Mouse (Mus musculus) heart, embryonic 15.5 days (tissue): ENCODE data around the gene Islr. TPM values are rescaled to one million over a fixed set of nuclear protein-coding genes. Genes with fewer than 3 reads are reported as not detected.

Experiments used
- ATAC-seq: fragments of 200-750 bp; cut with Nextera tagmentation; replicated peaks from 2 replicates; pipeline ENCODE4 v1.8.0; 2017; ENCODE audit warnings: low read depth, moderate TSS enrichment; ENCODE audit not compliant: insufficient number of reproducible peaks, insufficient read depth, low FRiP score
- H3K27ac ChIP-seq: fragments of 300-500 bp; sonication (generic); 2 replicates; pipeline ENCODE4 v1.5.1; 2015; ENCODE audit warnings: mild to moderate bottlenecking, inconsistent platforms
- H3K27me3 ChIP-seq: fragments of 300-500 bp; sonication (generic); 2 replicates; pipeline ENCODE4 v1.6.1; 2015; ENCODE audit warnings: inconsistent platforms
- H3K36me3 ChIP-seq: fragments of 300-500 bp; sonication (generic); 2 replicates; pipeline ENCODE4 v1.6.1; 2015; ENCODE audit warnings: mild to moderate bottlenecking, inconsistent platforms
- H3K4me1 ChIP-seq: fragments of 300-500 bp; sonication (generic); replicated peaks from 2 replicates; pipeline ENCODE4 v1.6.1; 2015; ENCODE audit warnings: inconsistent platforms
- H3K4me2 ChIP-seq: fragments of 300-500 bp; sonication (generic); 2 replicates; pipeline ENCODE4 v1.6.1; 2015; ENCODE audit warnings: inconsistent platforms, mild to moderate bottlenecking, moderate library complexity
- H3K4me3 ChIP-seq: fragments of 300-500 bp; sonication (generic); 2 replicates; pipeline ENCODE4 v1.5.1; 2015; ENCODE audit warnings: mild to moderate bottlenecking, inconsistent platforms
- H3K9ac ChIP-seq: fragments of 300-500 bp; sonication (generic); 2 replicates; pipeline ENCODE4 v1.6.1; 2015; ENCODE audit warnings: mild to moderate bottlenecking, inconsistent platforms
- H3K9me3 ChIP-seq: fragments of 300-500 bp; sonication (generic); replicated peaks from 2 replicates; pipeline ENCODE4 v1.6.1; 2016; ENCODE audit warnings: inconsistent platforms
- WGBS: fragments of 180-500 bp; shearing (Covaris S2); methylation state at CpG from one replicate; pipeline ENCODE4 v1.1.7; 2015; ENCODE audit warnings: mixed read lengths; 5-methylcytosine and 5-hydroxymethylcytosine counted together
- polyA plus RNA-seq: library from polyadenylated mRNA; unstranded; fragments of >200 nt; fragmentation: Nextera tagmentation; extraction: Ambion mirVana; gene quantifications from 2 replicates; pipeline ENCODE4 v1.2.1, GENCODE M21; 2015

Gene Islr
- polyA plus RNA-seq, 1 experiment from 2014 or later, result 28.4 TPM

GRCm38 (mm10) chr9:58159855-58160254, 44.3 kb downstream of the Islr start:
- Histone ChIP-seq H3K9ac (no peak overlapping the region), H3K4me1 (peaks cover 32% of the 10 kb centered on the region)

GRCm38 (mm10) chr9:58158541-58159311, 45.4 kb downstream of the Islr start:
- Histone ChIP-seq H3K4me2 (peak overlapping the region; percentile 52), H3K4me3 (peak overlapping the region; percentile 27; the same call in 1 of the 2 replicates), H3K9me3 (no peaks in the 10 kb centered on the region), H3K36me3 (no peaks in the 10 kb centered on the region), H3K4me1 (peaks cover 35% of the 10 kb centered on the region), H3K27me3 (no peaks in the 10 kb centered on the region), H3K9ac (no peak overlapping the region), H3K27ac (peak overlapping the region; percentile 84)
- WGBS, result 25% methylated on average over 7 of the region's 7 CpGs
- ATAC-seq, result peak; percentile 60

More at GRCm38 (mm10) chr9:58159855-58160254, 44.3 kb downstream of the Islr start:
- H3K9me3 ChIP-seq, result no peaks in the 10 kb centered on the region
- no peak overlapping the region for H3K4me3 ChIP-seq
- no peak overlapping the region for H3K4me2 ChIP-seq
- peak overlapping the region; percentile 84 for H3K27ac ChIP-seq
- 18% methylated on average over 4 of the region's 4 CpGs for WGBS
- no peaks in the 10 kb centered on the region for H3K36me3 ChIP-seq
- H3K27me3 ChIP-seq, result no peaks in the 10 kb centered on the region
- ATAC-seq, result 0 out of 2 replicates have a peak, but pooled peaks have one; percentile 37

GRCm38 (mm10) chr9:58157838-58158237, 46.3 kb downstream of the Islr start:
- 76% methylated on average over 13 of the region's 13 CpGs for WGBS
- no peak for ATAC-seq
- no peaks in the 10 kb centered on the region for H3K36me3 ChIP-seq
- peak overlapping the region; percentile 52 for H3K4me2 ChIP-seq
- no peaks in the 10 kb centered on the region for H3K27me3 ChIP-seq
- no peaks in the 10 kb centered on the region for H3K9me3 ChIP-seq
- H3K4me3 ChIP-seq, result peak overlapping the region; percentile 27
- peaks cover 35% of the 10 kb centered on the region for H3K4me1 ChIP-seq
- peak overlapping the region; percentile 84 for H3K27ac ChIP-seq
- H3K9ac ChIP-seq, result 0 out of 2 replicates have a peak overlapping the region, but pooled peaks have one; percentile 11

GRCm38 (mm10) chr9:58156819-58157560, 47.1 kb downstream of the Islr start:
- 87% methylated on average over 22 of the region's 22 CpGs for WGBS

GRCm38 (mm10) chr9:58155366-58155765, 48.7 kb downstream of the Islr start:
- peaks cover 33% of the 10 kb centered on the region for H3K4me1 ChIP-seq
- H3K4me2 ChIP-seq, result no peak overlapping the region
- H3K9ac ChIP-seq, result no peak overlapping the region
- WGBS, result 30% methylated on average over 3 of the region's 3 CpGs
- no peak overlapping the region for H3K4me3 ChIP-seq
- peak; percentile 20; the same call in 1 of the 2 replicates for ATAC-seq
- H3K27me3 ChIP-seq, result no peaks in the 10 kb centered on the region
- no peaks in the 10 kb centered on the region for H3K36me3 ChIP-seq
- H3K9me3 ChIP-seq, result no peaks in the 10 kb centered on the region
- H3K27ac ChIP-seq, result no peak overlapping the region

More at GRCm38 (mm10) chr9:58156819-58157560, 47.1 kb downstream of the Islr start:
- H3K36me3 ChIP-seq, result no peaks in the 10 kb centered on the region
- H3K27me3 ChIP-seq, result no peaks in the 10 kb centered on the region
- H3K4me1 ChIP-seq, result peaks cover 35% of the 10 kb centered on the region
- no peaks in the 10 kb centered on the region for H3K9me3 ChIP-seq
- ATAC-seq, result no peak
- no peak overlapping the region for H3K4me3 ChIP-seq
- H3K4me2 ChIP-seq, result peak overlapping the region; percentile 52; the same call in 1 of the 2 replicates
- H3K9ac ChIP-seq, result no peak overlapping the region
- H3K27ac ChIP-seq, result no peak overlapping the region

GRCm38 (mm10) chr9:58153095-58153494, 51.0 kb downstream of the Islr start:
- Histone ChIP-seq H3K4me3 (no peak overlapping the region), H3K4me2 (no peak overlapping the region), H3K9me3 (no peaks in the 10 kb centered on the region), H3K27ac (peak overlapping the region; percentile 53), H3K9ac (no peak overlapping the region), H3K27me3 (no peaks in the 10 kb centered on the region; the same call in 1 of the 2 replicates), H3K4me1 (peaks cover 15% of the 10 kb centered on the region), H3K36me3 (no peaks in the 10 kb centered on the region)
- ATAC-seq, result no peak; the same call in 1 of the 2 replicates
- WGBS, result 71% methylated on average over 3 of the region's 3 CpGs

GRCm38 (mm10) chr9:58150733-58151361, 53.3 kb downstream of the Islr start:
- Histone ChIP-seq H3K27me3 (peaks cover 8% of the 10 kb centered on the region; the same call in 1 of the 2 replicates), H3K9ac (no peak overlapping the region), H3K4me2 (no peak overlapping the region), H3K4me3 (no peak overlapping the region), H3K27ac (no peak overlapping the region), H3K9me3 (no peaks in the 10 kb centered on the region), H3K36me3 (no peaks in the 10 kb centered on the region), H3K4me1 (peaks cover 13% of the 10 kb centered on the region)
- 74% methylated on average over 4 of the region's 4 CpGs for WGBS
- no peak for ATAC-seq

GRCm38 (mm10) chr9:58148806-58149205, 55.3 kb downstream of the Islr start:
- ATAC-seq, result no peak
- 44% methylated on average over 2 of the region's 2 CpGs for WGBS
- H3K4me2 ChIP-seq, result no peak overlapping the region
- H3K4me3 ChIP-seq, result no peak overlapping the region
- no peaks in the 10 kb centered on the region for H3K9me3 ChIP-seq
- H3K4me1 ChIP-seq, result no peaks in the 10 kb centered on the region
- H3K27ac ChIP-seq, result no peak overlapping the region
- no peaks in the 10 kb centered on the region for H3K36me3 ChIP-seq
- no peak overlapping the region for H3K9ac ChIP-seq
- peaks cover 8% of the 10 kb centered on the region; the same call in 1 of the 2 replicates for H3K27me3 ChIP-seq

- no peak overlapping the region for H3K9ac ChIP-seq
- WGBS, result 67% methylated on average over 5 of the region's 5 CpGs
- H3K4me2 ChIP-seq, result no peak overlapping the region
- H3K27ac ChIP-seq, result no peak overlapping the region
- no peak overlapping the region for H3K4me3 ChIP-seq
- peaks cover 24% of the 10 kb centered on the region; the same call in 1 of the 2 replicates for H3K27me3 ChIP-seq
- H3K36me3 ChIP-seq, result no peaks in the 10 kb centered on the region
- no peaks in the 10 kb centered on the region for H3K9me3 ChIP-seq
- ATAC-seq, result no peak
- peaks cover 4% of the 10 kb centered on the region for H3K4me1 ChIP-seq
These were observed 58.7 kb downstream of the Islr start for GRCm38 (mm10) chr9:58145417-58145816.

- Histone ChIP-seq H3K4me3 (no peak overlapping the region), H3K9me3 (no peaks in the 10 kb centered on the region), H3K27me3 (peaks cover 29% of the 10 kb centered on the region; the same call in 1 of the 2 replicates), H3K36me3 (no peaks in the 10 kb centered on the region), H3K4me1 (peaks cover 4% of the 10 kb centered on the region), H3K27ac (no peak overlapping the region), H3K9ac (no peak overlapping the region), H3K4me2 (no peak overlapping the region)
- ATAC-seq, result no peak
- 81% methylated on average over 1 of the region's 1 CpGs for WGBS
These were observed 59.4 kb downstream of the Islr start for GRCm38 (mm10) chr9:58144664-58145063.

- H3K27ac ChIP-seq, result no peak overlapping the region
- no peaks in the 10 kb centered on the region for H3K9me3 ChIP-seq
- peaks cover 41% of the 10 kb centered on the region for H3K27me3 ChIP-seq
- H3K4me2 ChIP-seq, result no peak overlapping the region
- no peak for ATAC-seq
- H3K4me1 ChIP-seq, result peaks cover 4% of the 10 kb centered on the region
- no peak overlapping the region for H3K9ac ChIP-seq
- no peak overlapping the region for H3K4me3 ChIP-seq
- no peaks in the 10 kb centered on the region for H3K36me3 ChIP-seq
- 33% methylated on average over 7 of the region's 7 CpGs for WGBS
These were observed 60.7 kb downstream of the Islr start for GRCm38 (mm10) chr9:58143419-58143818.
